Mouse (Mus musculus) heart, postnatal 36 days (tissue): ENCODE measurements at regions not wholly inside any gene's neighbourhood (a gene's known extent, or its start where the extent isn't known, plus 50 kb on each side); places are given as distances from the start of the nearest gene placed in this dataset.
"Not testable (repeated sequence)": the region's sequence is repeated elsewhere in the genome, so short reads cannot be mapped to it uniquely, and the experiment has no call there.

Experiments used
- DNase-seq, 2 experiments: peaks; one replicate each; pipeline ENCODE4 v3.0.0; 2021 to 2022
- intact Hi-C: fragments of 180-260 bp; cut with DNase I; formaldehyde crosslinking; loops from one replicate; pipeline ENCODE4 v1.15.1; 2025

GRCm38 (mm10) chr9:81312047-81312446 is 321.6 kb downstream of the Htr1b start:
- no peak for DNase-seq
- intact Hi-C loops: no loop called here

DNA sequence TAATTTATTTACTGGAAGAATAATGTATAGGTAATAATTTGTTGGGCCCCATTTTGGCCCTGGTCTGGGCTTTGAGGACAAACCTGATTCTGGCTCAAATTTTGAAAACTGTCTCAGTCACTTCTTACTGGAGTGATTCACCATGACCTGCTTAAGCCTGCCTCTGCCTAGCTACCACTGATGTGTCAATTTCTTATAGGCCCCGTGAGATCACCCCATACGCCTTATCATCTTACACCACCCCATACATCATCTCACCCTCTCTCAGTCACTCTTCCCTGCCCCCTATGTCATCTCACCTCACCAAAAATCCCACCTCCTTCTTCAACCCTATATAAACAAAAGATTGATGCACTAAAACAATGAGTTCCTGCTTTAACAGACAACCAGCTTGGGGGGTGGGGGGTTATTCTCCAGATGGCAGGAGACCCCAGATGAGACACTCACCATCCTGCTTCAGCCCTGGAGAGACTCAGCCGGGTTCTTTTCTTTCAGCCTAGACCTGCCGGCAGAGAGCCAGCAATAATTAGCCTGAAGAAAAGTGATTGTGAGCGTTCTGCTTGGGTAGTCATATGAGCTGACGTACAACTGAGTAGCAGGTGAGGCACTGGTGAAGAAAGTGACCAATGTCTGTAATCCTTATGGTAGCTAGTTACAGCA is 325.0 kb downstream of the Htr1b start:
- DNase-seq: no peak
- intact Hi-C loops: no loop called here

- DNase-seq: no peak
- intact Hi-C loops: no loop called here
Measured at GRCm38 (mm10) chr9:81305437-81306046, 328.1 kb downstream of the Htr1b start.

DNA sequence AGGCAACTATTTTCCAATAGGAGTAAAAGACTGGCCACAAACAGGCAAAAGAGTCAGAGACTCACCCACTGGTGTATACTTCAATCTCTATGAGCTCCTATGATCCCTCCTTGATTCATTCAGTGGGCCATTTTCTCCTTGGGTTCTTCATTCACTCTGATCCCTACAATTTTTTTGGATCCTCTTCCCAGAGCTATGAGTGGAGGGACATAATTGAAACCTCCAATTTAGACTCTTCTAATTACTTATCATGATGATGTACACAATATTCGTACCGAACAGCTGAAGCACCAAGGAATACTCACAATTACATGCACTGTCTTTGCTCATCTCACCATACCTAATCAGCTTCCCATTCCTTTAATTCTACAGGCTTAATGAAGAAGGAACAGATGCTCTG is 357.9 kb downstream of the Htr1b start:
- intact Hi-C loops: no loop called here
- DNase-seq: no peak

DNA sequence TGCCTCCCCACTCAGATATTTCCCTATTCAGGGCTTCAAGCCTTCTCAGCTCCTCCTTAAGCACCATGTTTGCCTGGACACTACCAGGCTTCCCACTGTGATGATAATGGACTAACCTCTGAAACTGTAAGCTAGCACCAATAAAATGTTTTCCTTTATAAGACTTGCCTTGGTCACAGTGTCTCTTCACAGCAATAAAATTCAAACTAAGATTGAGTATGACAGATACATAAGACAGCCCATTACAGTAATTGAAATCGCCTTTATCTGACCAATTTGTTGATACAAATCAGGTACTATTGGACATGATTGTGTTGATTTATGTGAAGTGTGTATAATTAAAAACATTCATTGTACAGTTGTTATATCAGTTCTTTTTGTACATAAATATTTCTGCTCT is 358.3 kb downstream of the Htr1b start:
- no peak for DNase-seq
- intact Hi-C loops: no loop called here

DNA sequence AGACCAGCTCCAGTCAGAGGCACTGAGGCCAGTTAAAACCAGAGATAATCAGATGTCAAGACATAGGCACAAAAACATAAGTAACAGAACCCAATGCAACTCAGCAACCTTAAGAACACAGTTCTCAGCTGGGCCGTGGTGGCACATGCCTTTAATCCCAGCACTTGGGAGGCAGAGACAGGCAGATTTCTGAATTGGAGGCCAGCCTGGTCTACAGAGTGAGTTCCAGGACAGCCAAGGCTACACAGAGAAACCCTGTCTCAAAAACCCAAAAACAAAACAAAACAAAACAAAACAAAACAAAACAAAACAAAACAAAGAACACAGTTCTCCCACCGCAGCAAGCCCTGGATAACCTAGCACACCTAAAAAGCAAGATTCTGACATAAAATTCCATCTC is 408.7 kb downstream of the Htr1b start:
- DNase-seq: peak in 1 of 2 experiments; percentile 1
- intact Hi-C loops: not testable (repeated sequence)

GRCm38 (mm10) chr9:81217938-81218337 is 415.7 kb downstream of the Htr1b start:
- DNase-seq: no peak
- intact Hi-C loops: loop anchor here (5.0 to 10.0 kb wide), 2 partner anchors 276 to 883 kb away; no protein-coding TSS in a partner anchor

GRCm38 (mm10) chr9:81215601-81216141 is 418.0 kb downstream of the Htr1b start:
- intact Hi-C loops: loop anchor here (5.0 to 10.0 kb wide), 2 partner anchors 273 to 881 kb away; no protein-coding TSS in a partner anchor
- no peak for DNase-seq

DNA sequence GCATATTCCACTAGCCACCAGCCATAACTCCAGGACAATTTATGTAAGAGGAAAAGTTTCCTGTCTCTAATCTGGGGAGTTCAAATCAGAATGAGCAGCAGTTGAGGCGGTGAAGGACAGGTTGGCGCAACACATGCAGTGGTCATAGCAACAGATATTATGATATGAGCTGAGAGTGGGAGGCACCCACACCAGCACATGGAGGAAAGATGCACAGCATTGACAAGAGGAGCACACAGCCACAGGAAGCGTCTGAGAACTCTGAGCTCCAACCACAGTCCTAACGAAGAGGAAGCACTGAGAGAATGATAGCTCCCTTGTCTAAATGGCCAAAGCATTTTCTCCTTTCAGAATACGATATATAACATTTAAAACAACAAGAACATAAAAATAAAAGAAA is 418.9 kb downstream of the Htr1b start:
- no peak for DNase-seq
- intact Hi-C loops: loop anchor here (5.0 to 10.0 kb wide), 2 partner anchors 272 to 880 kb away; no protein-coding TSS in a partner anchor

- intact Hi-C loops: no loop called here
- DNase-seq: no peak
Measured at GRCm38 (mm10) chr9:81192643-81193042, 441.0 kb downstream of the Htr1b start.
